Mouse (Mus musculus): ENCODE results near the gene Insig1. TPM values are rescaled to one million over a fixed set of nuclear protein-coding genes. Genes with fewer than 3 reads are reported as not detected.

Gene Insig1
- polyA plus RNA-seq, 1 experiment from 2014 or later, result 23.3 TPM

DNA sequence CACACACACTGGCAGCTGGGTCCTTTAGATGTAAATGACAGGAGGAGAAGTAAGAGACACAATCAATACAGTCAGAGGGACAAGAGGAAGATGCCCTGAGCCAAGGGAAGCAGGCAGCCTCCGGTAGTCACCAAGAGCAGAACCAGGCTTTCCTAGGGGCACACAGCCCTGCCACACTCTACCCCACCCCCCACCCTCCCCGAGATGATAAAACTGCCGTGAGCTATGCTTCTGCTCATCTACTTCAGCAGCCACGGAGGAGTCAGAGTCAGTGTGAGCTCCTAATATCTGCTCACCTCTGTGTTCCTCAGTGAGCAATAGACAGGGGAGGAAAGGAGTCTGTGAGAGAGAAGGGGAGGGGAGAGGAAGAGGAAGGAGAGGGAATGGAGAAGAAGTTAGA lies 5.9 kb upstream of the Insig1 start:
- H3K9ac ChIP-seq, result no peak overlapping the region
- H3K36me3 ChIP-seq, result no peaks in the 10 kb centered on the region
- no peaks in the 10 kb centered on the region for H3K9me3 ChIP-seq (replicated peaks)
- no peak overlapping the region for H3K4me3 ChIP-seq
- H3K27me3 ChIP-seq, result no peaks in the 10 kb centered on the region
- ATAC-seq (replicated peaks; ENCODE audit: insufficient number of reproducible peaks, insufficient read depth, low FRiP score, low read depth), result no peak
- H3K4me2 ChIP-seq, result no peak overlapping the region
- WGBS, result 26% methylated on average over 4 of the region's 4 CpGs
- H3K27ac ChIP-seq, result no peak overlapping the region
- H3K4me1 ChIP-seq (replicated peaks), result peaks cover 48% of the 10 kb centered on the region

DNA sequence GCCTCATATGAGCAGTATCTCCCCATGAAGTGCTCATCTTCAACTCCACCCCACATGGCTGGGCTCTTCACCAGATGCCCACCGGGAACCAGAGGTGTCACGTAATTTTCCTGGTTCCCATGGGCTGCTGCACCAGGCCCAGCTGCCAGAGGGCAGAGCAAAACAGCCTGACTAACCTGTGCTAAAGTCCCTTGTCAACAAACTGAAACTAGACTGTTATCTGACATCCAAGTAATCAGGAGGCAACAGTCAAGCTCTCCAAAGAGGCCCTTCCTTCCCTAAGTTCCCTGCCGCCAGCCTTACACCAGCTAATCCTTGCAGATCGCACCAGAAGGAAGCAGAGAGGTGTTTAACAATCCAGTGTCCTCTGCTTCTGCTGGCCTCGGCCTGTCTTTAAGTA lies 4.9 kb upstream of the Insig1 start:
- Histone ChIP-seq H3K4me1 (replicated peaks) (peaks cover 42% of the 10 kb centered on the region), H3K27ac (no peak overlapping the region), H3K27me3 (no peaks in the 10 kb centered on the region), H3K36me3 (no peaks in the 10 kb centered on the region), H3K9ac (no peak overlapping the region), H3K4me3 (no peak overlapping the region), H3K9me3 (replicated peaks) (no peaks in the 10 kb centered on the region), H3K4me2 (no peak overlapping the region)
- WGBS, result 52% methylated on average over 5 of the region's 5 CpGs
- ATAC-seq (replicated peaks; ENCODE audit: insufficient number of reproducible peaks, insufficient read depth, low FRiP score, low read depth), result no peak

DNA sequence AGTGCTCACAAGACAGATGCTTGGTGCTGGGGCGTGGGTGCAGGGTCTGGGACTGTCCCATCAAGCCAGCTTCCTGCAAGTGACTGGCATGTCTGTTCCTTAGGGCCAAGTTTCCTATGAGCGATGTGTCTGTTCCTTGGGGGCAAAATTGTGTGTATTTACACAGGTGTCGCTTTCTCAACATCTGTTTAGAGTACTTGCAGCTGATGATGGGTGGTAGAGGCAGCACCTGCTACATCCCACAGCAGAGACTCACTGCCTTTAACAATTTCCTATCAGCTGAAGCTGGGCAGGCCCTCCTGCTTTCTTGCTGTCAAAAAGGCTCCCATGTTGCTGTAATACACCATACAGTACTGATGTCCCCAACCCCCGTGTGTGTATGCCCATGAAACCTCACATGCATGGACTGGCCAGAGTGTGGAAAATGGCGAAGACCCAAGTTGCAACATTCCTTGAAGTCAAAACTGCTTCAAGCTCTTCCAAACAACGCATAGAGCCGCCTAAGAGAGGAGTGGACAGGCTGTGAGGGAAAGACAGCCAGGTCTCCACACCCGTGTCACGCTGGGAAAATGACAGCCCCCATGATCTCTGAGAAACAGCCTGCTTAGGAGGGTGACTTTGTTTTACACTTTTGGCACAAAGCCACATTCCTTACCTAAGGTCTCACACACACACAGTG lies 875 bp upstream of the Insig1 start:
- Histone ChIP-seq H3K9me3 (replicated peaks) (no peaks in the 10 kb centered on the region), H3K36me3 (peaks cover 22% of the 10 kb centered on the region), H3K4me2 (peak overlapping the region; percentile 91), H3K4me3 (peak overlapping the region; percentile 90), H3K4me1 (replicated peaks) (peaks cover 44% of the 10 kb centered on the region), H3K27ac (peak overlapping the region; percentile 94), H3K9ac (peak overlapping the region; percentile 73), H3K27me3 (no peaks in the 10 kb centered on the region)
- no peak for ATAC-seq (replicated peaks; ENCODE audit: insufficient number of reproducible peaks, insufficient read depth, low FRiP score, low read depth)
- 26% methylated on average over 9 of the region's 9 CpGs for WGBS

DNA sequence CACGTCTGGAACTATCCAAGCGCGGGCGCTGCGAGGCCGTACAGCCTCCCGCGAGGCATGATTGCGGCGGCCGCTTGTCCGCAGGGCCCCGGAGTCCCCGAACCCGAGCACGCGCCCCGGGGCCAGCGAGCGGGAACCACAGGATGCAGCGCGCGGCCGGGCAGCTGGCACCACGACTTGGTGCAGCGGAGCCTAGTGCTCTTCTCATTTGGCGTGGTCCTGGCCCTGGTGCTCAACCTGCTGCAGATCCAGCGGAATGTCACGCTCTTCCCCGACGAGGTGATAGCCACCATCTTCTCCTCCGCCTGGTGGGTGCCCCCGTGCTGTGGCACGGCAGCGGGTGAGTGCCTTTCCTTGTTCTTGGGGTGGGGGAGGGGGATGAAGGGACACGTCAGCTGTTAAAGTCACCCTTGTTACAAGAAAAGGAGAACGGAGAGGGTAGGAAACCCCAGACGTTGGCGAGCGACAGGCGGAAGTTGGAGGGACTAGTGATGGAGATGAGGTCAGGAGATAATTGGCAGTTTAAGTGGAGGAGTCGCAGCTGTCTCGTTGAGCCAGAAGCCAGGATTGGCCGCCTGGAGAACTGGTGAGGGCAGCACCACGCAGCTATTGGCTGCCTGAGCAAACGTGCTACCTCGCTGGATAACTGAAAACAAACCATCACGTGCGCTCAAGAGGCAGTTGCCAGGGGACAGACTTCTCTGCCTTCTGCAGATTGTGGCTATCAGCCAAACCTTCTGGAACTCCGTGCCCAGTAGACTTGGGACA lies 477 bp downstream of the Insig1 start:
- Histone ChIP-seq H3K9ac (peak overlapping the region; percentile 75), H3K4me3 (peak overlapping the region; percentile 90), H3K27ac (peak overlapping the region; percentile 90), H3K27me3 (no peaks in the 10 kb centered on the region), H3K9me3 (replicated peaks) (no peaks in the 10 kb centered on the region), H3K36me3 (peaks cover 35% of the 10 kb centered on the region), H3K4me2 (peak overlapping the region; percentile 91), H3K4me1 (replicated peaks) (peaks cover 34% of the 10 kb centered on the region)
- ATAC-seq (replicated peaks; ENCODE audit: insufficient number of reproducible peaks, insufficient read depth, low FRiP score, low read depth), result peak; percentile 40
- under 1% methylated on average over 50 of the region's 50 CpGs for WGBS

DNA sequence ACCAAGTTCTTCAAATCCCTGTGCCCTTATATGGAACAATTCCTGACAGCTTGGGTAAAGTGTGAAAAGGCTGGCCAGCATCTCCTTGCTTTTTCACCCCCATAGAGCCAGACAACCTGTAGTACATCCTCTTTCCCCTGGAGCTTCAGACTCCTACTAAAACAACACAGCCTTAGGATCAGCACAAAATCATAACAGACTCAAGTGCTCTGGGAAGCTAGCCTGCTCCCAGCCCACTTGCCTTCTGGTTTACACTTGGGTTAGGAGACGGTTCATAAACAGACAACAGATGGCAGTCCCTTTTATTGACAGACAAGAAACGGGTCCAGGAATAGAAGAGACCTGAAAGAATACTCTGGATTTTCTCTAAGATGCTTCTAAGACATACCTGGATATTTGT lies 8.3 kb downstream of the Insig1 start:
- no peak overlapping the region for H3K27ac ChIP-seq
- H3K36me3 ChIP-seq, result peaks cover 28% of the 10 kb centered on the region
- WGBS, result 73% methylated on average over 2 of the region's 2 CpGs
- no peak overlapping the region for H3K4me2 ChIP-seq
- no peaks in the 10 kb centered on the region for H3K27me3 ChIP-seq
- H3K9me3 ChIP-seq (replicated peaks), result no peaks in the 10 kb centered on the region
- no peak overlapping the region for H3K4me3 ChIP-seq
- no peak overlapping the region for H3K9ac ChIP-seq
- 0 out of 2 replicates have a peak, but pooled peaks cover 4% of the 10 kb centered on the region for H3K4me1 ChIP-seq (replicated peaks)
- ATAC-seq (replicated peaks; ENCODE audit: insufficient number of reproducible peaks, insufficient read depth, low FRiP score, low read depth), result no peak

DNA sequence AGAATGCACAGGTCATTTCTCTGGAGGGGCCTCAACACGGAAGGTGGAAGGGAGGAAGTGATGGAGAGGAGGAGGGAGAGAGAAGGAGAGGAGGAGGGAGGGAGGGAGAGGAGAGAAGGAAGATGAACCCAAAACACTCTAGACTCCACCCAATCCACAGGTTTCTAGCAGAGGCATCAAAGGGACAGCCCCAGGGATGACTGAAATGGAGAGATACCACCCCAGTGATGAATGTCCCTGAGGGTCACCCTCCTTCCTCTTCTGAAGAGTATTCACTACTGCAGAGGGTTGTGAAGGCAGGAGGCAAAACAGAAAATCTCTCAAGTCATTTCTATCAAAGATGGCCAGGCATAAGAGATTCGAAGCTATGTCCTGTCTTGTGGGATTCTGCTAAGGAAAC lies 10.0 kb downstream of the Insig1 start:
- Histone ChIP-seq H3K9me3 (replicated peaks) (no peaks in the 10 kb centered on the region), H3K27me3 (no peaks in the 10 kb centered on the region), H3K4me3 (no peak overlapping the region), H3K27ac (no peak overlapping the region), H3K36me3 (peaks cover 11% of the 10 kb centered on the region), H3K9ac (no peak overlapping the region), H3K4me1 (replicated peaks) (no peaks in the 10 kb centered on the region), H3K4me2 (no peak overlapping the region)
- no peak for ATAC-seq (replicated peaks; ENCODE audit: insufficient number of reproducible peaks, insufficient read depth, low FRiP score, low read depth)
- 61% methylated on average over 2 of the region's 2 CpGs for WGBS

DNA sequence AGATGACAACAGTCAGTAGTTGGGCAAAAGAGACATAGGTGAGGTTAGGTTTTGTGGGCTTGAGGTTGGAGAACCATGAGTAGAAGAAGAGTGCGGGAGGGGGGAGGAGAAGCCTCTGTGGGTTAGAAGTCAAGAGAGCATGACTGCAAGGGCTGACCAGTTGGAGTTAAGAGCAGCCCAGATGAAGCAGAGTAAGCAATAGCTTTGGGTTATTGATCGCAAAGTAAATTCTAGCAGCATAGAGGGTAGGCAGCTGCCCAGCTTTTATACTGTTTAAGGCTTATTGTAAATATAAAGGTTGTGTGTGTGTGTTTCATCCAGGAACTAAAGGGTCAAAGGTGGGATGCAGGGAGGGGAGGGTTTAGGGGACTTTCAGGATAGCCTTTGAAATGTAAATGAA lies 10.7 kb downstream of the Insig1 start:
- no peaks in the 10 kb centered on the region for H3K4me1 ChIP-seq (replicated peaks)
- H3K4me2 ChIP-seq, result no peak overlapping the region
- no peaks in the 10 kb centered on the region for H3K9me3 ChIP-seq (replicated peaks)
- no peak overlapping the region for H3K9ac ChIP-seq
- H3K27ac ChIP-seq, result no peak overlapping the region
- H3K4me3 ChIP-seq, result no peak overlapping the region
- H3K27me3 ChIP-seq, result no peaks in the 10 kb centered on the region
- H3K36me3 ChIP-seq, result peaks cover 4% of the 10 kb centered on the region; the same call in 1 of the 2 replicates
- WGBS, result 82% methylated on average over 2 of the region's 2 CpGs
- ATAC-seq (replicated peaks; ENCODE audit: insufficient number of reproducible peaks, insufficient read depth, low FRiP score, low read depth), result no peak

DNA sequence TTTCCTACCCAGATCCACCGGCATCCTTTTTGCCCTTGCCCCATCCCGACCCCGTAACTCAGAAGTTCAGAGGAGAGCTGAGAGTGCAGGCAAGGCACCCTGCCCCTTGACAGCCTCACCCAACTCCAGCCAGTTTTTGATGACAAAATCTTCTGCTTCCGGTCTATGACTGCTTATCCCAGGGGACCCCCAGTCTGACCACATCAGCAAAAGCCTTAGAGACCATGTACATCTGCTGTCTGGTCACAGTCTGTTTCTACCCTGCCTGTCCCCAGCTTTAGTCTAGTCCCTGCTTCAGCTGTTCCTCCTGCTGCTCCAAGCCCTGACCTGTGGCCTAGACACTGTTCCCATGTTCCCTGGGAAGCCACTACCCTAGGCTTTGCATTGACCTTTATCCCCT lies 11.1 kb downstream of the Insig1 start:
- WGBS, result 71% methylated on average over 4 of the region's 4 CpGs

DNA sequence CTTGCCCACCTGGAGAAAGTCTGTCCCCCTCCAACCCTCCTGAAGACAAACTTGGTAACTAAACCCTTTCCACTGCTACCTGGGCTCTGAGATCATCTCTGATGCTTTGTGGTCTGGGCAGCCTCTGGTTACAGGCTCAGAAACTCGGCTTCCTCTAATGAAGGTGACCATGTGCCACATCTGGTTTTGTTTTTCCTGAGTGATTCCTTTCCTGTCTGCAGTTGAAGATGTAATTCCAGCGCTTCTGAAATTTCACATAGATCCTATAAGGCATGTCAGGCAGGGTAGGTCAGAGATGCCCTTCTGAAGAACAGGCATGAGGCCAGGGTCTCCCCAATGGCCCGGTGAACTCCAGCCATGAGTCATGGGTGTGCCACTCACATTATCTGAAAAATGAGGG lies 11.6 kb downstream of the Insig1 start:
- peaks cover 4% of the 10 kb centered on the region; the same call in 1 of the 2 replicates for H3K36me3 ChIP-seq
- H3K27ac ChIP-seq, result no peak overlapping the region
- 62% methylated on average over 3 of the region's 3 CpGs for WGBS
- no peak overlapping the region for H3K4me2 ChIP-seq
- 0 out of 2 replicates have a peak, but pooled peaks cover 6% of the 10 kb centered on the region for H3K27me3 ChIP-seq
- no peaks in the 10 kb centered on the region for H3K4me1 ChIP-seq (replicated peaks)
- H3K9me3 ChIP-seq (replicated peaks), result no peaks in the 10 kb centered on the region
- no peak overlapping the region for H3K9ac ChIP-seq
- ATAC-seq (replicated peaks; ENCODE audit: insufficient number of reproducible peaks, insufficient read depth, low FRiP score, low read depth), result no peak
- no peak overlapping the region for H3K4me3 ChIP-seq

More for the DNA sequence above, 11.1 kb downstream of the Insig1 start:
- H3K27ac ChIP-seq, result no peak overlapping the region
- no peaks in the 10 kb centered on the region for H3K4me1 ChIP-seq (replicated peaks)
- no peaks in the 10 kb centered on the region for H3K9me3 ChIP-seq (replicated peaks)
- H3K9ac ChIP-seq, result no peak overlapping the region
- H3K4me2 ChIP-seq, result no peak overlapping the region
- H3K4me3 ChIP-seq, result no peak overlapping the region
- no peak for ATAC-seq (replicated peaks; ENCODE audit: insufficient number of reproducible peaks, insufficient read depth, low FRiP score, low read depth)
- H3K27me3 ChIP-seq, result 0 out of 2 replicates have a peak, but pooled peaks cover 3% of the 10 kb centered on the region
- peaks cover 4% of the 10 kb centered on the region; the same call in 1 of the 2 replicates for H3K36me3 ChIP-seq

DNA sequence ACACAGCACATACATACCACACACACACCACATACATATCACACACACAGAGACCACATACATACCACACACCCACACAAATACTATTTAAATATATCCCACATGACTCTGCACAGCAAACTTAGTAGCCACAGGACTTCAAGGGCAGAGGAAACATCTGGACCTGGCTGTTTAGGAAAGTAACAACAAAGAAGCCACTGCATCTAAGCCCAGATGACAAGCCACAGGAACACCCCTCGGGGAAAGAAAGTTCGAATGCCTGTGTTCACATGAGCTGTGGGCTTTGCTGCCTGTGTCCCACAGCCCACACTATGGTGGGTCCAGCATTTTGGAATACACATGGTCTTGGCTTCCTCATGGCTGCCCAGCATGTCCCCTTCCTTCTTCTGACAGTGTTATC lies 13.6 kb downstream of the Insig1 start:
- WGBS, result 75% methylated on average over 2 of the region's 2 CpGs
- H3K9me3 ChIP-seq (replicated peaks), result no peaks in the 10 kb centered on the region
- no peak overlapping the region for H3K9ac ChIP-seq
- H3K4me1 ChIP-seq (replicated peaks), result no peaks in the 10 kb centered on the region
- ATAC-seq (replicated peaks; ENCODE audit: insufficient number of reproducible peaks, insufficient read depth, low FRiP score, low read depth), result no peak
- H3K4me3 ChIP-seq, result no peak overlapping the region
- no peak overlapping the region for H3K27ac ChIP-seq
- H3K36me3 ChIP-seq, result no peaks in the 10 kb centered on the region
- H3K27me3 ChIP-seq, result 0 out of 2 replicates have a peak, but pooled peaks cover 6% of the 10 kb centered on the region
- no peak overlapping the region for H3K4me2 ChIP-seq

DNA sequence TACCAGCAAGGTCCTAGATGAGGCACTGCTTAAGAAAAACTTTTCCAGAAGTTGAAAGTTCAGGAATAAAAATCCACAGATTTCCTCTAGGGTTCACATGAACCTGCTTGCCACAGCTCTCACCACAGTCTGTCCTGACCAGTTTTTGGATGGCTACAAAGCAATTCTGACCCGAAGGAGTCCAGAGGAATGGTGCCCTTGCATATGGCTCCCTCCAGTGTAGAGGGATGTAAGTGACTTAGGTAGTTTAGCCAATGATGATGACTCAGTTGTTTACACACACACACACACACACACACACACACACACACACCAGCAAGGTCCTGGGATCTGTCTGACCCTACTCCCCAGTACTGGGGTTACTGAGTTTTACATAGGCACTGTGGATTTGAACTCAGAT lies 19.4 kb downstream of the Insig1 start:
- Histone ChIP-seq H3K4me1 (replicated peaks) (no peaks in the 10 kb centered on the region), H3K27ac (no peak overlapping the region), H3K9ac (no peak overlapping the region), H3K27me3 (peaks cover 9% of the 10 kb centered on the region; the same call in 1 of the 2 replicates), H3K4me2 (no peak overlapping the region), H3K9me3 (replicated peaks) (no peaks in the 10 kb centered on the region), H3K4me3 (no peak overlapping the region), H3K36me3 (no peaks in the 10 kb centered on the region)
- 23% methylated on average over 1 of the region's 1 CpGs for WGBS
- ATAC-seq (replicated peaks; ENCODE audit: insufficient number of reproducible peaks, insufficient read depth, low FRiP score, low read depth), result no peak

All from heart, embryonic 15.5 days (tissue).